Mouse (Mus musculus) stomach, postnatal 0 days (tissue): ENCODE data around the gene Vav3.

Experiments used
- CTCF ChIP-seq: IDR thresholded peaks from 2 replicates; pipeline ENCODE4 v1.5.1; 2016; ENCODE audit warnings: antibody characterized with exemption, low read depth, mild to moderate bottlenecking, moderate library complexity
- EP300 ChIP-seq: optimal IDR thresholded peaks from 2 replicates; pipeline ENCODE3; 2016; ENCODE audit warnings: antibody characterized with exemption

GRCm38 (mm10) chr3:109355158-109355557 lies 14.7 kb downstream of the Vav3 start:
- TF ChIP-seq CTCF (no peak), EP300 (no peak)
